Mouse (Mus musculus) heart, postnatal 0 days (tissue): ENCODE measurements at regions not wholly inside any gene's neighbourhood (a gene's known extent, or its start where the extent isn't known, plus 50 kb on each side); places are given as distances from the start of the nearest gene placed in this dataset.

ENCODE experiments used
- CTCF ChIP-seq: IDR thresholded peaks from 2 replicates; pipeline ENCODE4 v1.5.1; 2016; ENCODE audit warnings: antibody characterized with exemption, control low read depth, low read depth
- EP300 ChIP-seq: IDR thresholded peaks from 2 replicates; pipeline ENCODE4 v1.6.1; 2016; ENCODE audit warnings: antibody characterized with exemption, low read depth

DNA sequence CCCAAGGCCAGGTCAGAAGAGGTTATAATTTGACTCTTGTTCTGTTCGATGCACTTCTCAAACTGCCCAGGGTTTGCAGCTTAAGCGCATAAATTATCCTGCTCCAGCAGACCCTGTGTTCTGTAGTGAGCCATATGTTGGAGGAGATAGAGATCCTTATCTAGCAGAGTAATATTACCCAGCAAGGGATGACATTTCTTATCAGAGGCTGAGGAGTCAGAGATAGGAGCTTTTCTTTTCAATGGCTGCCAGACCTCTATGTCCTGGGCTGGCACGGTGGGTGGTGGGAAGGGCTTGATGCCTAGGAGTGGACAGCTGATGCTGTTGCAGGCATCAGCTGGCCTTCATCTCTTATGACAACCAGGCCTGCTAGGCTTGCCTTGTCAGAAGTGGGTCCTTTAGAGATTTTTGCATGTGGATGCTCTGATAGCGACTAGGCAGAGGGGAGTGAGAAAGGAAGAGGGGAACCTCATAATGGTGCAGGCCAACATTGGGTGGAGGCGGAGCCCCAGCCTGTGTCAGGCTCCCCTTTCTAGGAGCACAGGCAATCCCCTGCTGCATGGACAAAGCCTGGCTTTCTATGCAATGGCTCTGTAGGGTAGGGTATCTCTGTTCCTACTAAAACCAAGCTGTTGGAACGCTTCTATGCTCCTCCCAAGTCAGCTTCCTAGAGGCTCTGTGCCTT, 1300.5 kb upstream of the A1bg start:
- TF ChIP-seq CTCF, result no peak
- TF ChIP-seq EP300, result no peak
